Mouse (Mus musculus) ES-E14 (cell line): Measurements from ENCODE around the gene Amdhd1.

Source experiments
- CHD2 ChIP-seq: IDR thresholded peaks from 2 replicates; pipeline ENCODE4 v1.6.1; 2014; ENCODE audit warnings: mild to moderate bottlenecking, low read depth, low read length, inconsistent platforms
- HCFC1 ChIP-seq: IDR thresholded peaks from 2 replicates; pipeline ENCODE4 v1.6.1; 2012; ENCODE audit warnings: low read length, inconsistent platforms, borderline replicate concordance; ENCODE audit not compliant: insufficient read depth
- MAFK ChIP-seq: IDR thresholded peaks from 2 replicates; pipeline ENCODE4 v1.6.1; 2014; ENCODE audit warnings: mild to moderate bottlenecking, low read depth, low read length, inconsistent platforms; ENCODE audit not compliant: insufficient read depth
- ZC3H11A ChIP-seq: IDR thresholded peaks from 2 replicates; pipeline ENCODE4 v1.6.1; 2012; ENCODE audit warnings: low read depth, mild to moderate bottlenecking, inconsistent platforms, low read length, borderline replicate concordance
- ZNF384 ChIP-seq: IDR thresholded peaks from 2 replicates; pipeline ENCODE4 v1.6.1; 2012; ENCODE audit warnings: low read depth, low read length, inconsistent platforms

DNA sequence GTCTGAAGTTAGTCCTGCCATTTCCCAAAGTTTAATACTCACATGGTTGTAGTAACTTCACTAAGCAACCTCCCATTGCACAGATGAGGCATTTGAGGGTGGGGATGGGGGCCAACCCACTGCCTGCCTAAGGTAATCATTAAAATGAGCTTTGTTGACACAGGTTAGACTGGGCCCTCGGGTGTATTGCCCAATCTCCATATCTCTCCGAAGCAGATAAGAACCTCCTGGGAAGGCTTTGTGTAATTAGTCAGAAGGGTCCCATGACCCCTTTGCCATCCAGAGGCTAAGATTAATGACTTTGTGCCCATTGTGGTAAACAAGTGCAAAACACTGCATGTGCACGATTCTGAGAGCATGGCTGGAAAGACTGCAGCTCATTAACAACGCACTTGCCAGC lies 22.1 kb downstream of the Amdhd1 start:
- no peak for TF ChIP-seq MAFK
- no peak for TF ChIP-seq ZNF384
- no peak for TF ChIP-seq ZC3H11A
- TF ChIP-seq CHD2 = no peak
- no peak for TF ChIP-seq HCFC1
